Mouse (Mus musculus) cerebellum, postnatal 25 days (tissue): ENCODE results near the gene Eif2s1.
"Not testable (repeated sequence)": the region's sequence is repeated elsewhere in the genome, so short reads cannot be mapped to it uniquely, and the experiment has no call there.

ENCODE experiments used
- DNase-seq, 2 experiments: peaks; one replicate each; pipeline ENCODE4 v3.0.0; 2021; ENCODE audit warnings: mixed read lengths in 2 of 2

The Eif2s1 gene

DNA sequence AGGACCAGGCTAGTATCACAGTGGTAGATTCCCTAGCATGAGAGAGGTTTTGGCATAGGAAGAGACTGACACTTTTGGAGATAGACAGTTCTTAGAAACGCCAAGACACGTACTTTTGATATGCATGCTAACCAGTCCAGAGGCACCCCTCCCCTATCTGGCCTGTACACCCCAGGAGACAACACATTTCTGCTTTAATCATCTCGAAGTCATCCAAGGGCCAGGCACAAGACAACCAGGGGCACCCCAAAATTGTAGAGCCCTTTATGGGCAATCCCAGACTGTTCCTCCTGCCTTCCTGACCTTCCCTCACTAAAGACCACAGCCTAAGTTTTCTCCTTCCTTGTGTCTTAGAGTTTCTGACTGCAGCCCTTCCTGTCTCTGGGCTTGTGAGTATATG, 53.9 kb downstream of the Eif2s1 start:
- DNase-seq, result no peak

DNA sequence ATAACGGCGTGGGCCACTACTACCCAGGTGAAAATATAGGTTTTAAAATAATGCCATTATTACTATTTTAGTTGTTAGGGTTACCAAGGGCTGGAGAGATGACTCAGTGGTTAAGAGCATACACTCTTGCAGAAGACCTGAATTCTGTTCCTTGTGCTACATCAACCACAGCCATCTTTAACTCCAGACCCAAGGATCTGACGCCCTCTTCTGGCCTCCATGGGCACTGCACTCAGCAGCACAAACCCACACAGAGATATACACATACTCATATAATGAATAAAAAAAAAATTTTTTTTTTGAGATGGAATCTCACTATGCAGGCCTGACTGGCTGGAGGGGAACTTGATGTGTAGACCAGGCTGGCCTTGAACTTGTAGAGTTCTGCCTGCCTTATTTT, 54.7 kb downstream of the Eif2s1 start:
- no peak for DNase-seq

DNA sequence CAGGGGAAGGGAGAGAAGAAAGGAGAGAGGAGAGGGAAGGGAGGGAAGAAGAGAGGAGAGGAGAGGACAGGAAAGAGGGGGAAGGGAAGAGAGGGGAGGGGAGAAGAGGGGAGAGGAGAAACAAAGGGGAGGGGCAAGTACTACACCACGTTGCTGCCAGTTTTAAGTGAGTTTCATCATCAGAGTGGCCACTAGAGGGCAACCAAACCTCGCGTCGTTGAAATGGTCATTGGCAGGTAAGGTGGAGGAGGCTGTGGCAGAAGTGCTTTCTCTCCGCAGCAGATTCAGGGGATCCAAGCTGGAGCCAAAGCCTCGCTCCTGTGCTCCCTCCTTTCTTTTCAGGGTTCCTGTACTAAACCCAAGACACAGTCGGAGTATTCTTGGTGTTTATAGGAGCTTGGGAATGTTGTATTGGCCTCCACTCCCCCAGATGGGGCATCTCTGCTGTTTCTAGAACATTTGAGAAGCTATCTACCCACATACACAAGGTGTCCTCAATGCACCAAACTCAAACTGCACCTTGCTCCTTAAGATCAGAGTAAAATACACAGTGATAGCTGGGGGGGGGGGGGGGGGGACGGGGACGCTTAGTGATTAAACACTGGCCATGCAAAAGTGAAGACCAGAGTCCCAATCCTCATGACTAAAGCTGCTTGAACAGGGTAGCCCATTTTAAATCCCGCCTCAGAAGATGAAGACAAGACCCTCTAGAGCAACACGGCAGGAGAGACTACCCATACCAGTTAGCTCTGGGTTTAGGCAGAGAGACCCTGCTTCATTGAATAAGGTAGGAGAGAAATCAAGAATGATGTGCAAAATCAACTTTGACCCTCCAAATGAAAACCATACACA, 56.8 kb downstream of the Eif2s1 start:
- DNase-seq, result peak; percentile 90 to 92

DNA sequence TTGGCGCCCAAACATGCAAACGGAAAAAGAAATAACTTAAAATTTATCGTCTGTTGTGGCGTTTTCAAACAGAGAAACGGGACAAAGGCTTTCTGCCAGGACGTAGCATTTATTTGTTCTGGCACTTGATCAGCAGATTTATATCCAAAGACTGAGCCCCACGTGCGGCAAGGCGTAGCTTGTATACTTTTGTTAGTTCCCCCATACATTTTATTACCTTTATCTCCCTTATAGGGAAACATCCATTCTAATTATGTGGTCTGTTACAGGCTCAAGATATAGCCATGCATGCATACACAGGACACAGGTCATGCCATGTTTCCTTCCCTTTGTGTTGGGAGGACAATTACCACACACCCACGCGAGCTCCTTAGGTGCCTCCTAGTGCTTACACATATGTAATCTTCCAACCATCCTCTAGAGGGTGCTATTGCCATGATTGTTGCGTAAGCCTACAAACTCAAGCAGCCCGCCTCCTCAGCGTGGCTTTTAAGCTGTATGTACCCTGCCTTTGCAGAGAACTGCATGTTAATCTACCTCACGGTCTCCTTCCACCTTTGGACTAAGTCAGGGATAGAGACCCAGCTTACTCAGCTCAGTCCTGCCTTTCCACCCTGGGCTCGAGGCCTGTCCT, 57.6 kb downstream of the Eif2s1 start:
- DNase-seq, result peak; percentile 70 to 78

DNA sequence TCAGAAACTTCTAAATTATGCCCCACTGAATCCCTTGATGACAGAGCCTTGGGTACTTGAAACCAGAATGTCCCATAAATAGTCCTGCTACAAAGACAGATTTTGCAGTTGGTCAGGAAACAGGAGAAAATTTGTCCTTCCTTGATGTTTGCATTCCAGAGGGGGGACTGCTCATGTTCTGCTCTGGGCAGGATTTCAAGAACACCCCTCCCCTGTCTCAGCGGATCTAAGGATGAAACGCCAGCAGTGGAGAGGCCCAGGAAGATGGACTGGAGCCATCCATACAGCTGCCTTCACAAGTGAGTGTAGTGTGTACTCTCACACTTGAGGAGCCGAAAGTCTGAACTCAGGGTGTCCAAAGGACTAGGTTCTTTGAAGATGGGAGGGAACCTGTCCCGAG, 59.8 kb downstream of the Eif2s1 start:
- DNase-seq, result no peak

DNA sequence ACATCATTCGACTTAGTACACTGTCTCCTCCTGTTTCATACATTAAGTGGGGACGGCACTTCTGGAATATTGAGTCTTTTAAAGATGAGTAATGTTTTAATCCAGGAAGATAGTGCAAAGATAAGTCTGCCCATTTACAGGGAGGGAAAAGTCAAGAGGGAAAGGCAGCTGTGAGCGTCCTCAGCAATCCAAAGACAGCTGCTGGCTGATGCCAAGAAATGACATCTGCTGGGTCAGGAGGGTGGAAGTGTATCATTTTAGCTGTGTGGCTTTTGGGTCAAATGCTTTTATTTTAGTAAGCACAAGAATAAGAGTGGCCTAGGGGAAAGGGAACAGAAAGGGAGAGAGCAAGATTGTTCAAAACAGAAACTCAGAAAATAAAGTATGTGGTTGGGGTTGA, 60.4 kb downstream of the Eif2s1 start:
- DNase-seq, result no peak

DNA sequence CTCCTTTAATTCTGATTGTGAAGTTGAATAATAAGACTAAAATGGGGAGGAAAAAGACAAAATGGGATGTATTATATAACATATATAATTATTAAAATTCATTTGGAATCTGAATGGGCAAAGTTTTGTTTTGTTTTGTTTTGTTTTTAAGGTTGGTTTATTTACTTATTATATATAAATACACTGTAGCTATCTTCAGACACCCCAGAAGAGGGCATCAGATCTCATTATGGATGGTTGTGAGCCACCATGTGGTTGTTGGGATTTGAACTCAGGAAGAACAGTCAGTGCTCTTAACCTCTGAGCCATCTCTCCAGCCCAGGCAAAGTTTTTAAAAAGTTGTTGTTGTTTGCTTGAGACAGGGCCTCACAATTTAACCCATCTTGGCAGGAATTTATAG, 61.4 kb downstream of the Eif2s1 start:
- not testable (repeated sequence) for DNase-seq

DNA sequence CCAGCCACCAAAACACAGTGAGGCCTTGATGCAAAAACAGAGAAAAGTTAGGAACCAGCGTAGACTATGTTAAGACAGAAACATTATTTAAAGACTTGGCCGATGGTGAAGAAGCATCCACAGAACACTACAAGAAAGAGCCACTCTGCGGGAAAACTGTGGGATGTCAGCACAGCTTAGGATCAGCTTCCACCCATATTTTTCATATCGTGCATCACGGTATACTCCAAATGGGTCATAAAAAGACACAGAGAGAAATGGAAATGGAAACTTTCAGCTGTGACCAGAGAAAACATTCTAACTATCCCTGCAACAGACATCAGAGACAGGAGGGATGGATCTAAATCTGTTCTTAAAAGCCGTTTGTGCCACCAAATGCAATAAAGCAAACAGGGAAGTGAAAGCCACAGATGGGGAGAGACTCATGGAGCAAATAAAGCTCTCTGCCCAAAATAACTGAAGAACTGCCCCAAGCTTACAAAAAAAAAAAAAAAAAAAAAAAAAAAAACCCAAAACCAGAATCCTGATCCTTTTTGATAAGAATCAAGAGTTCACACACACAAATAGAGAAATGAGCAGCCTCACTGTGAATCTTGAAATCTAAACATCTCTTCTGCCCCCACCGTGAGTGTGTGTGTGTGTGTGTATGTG, 62.0 kb downstream of the Eif2s1 start:
- DNase-seq, result no peak

DNA sequence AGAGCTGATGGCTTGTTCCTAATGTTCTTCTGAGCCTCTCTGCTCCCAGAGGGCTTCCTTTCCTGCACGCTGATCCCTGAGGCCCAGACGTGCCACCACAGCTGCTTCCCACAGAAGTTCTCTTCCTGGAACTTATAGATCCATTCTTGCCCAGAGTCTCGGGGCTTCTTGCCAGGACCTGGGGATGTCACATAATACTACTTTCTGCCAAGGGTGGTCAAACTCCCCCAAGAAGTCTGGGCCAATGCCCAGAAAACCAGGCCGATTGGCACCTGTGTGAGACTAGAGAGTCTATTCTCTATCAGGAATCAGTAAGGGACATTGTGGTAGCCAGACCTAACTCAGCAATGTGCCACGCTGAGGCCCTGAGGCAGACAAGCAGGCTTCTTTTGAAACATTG, 65.7 kb downstream of the Eif2s1 start:
- no peak for DNase-seq

DNA sequence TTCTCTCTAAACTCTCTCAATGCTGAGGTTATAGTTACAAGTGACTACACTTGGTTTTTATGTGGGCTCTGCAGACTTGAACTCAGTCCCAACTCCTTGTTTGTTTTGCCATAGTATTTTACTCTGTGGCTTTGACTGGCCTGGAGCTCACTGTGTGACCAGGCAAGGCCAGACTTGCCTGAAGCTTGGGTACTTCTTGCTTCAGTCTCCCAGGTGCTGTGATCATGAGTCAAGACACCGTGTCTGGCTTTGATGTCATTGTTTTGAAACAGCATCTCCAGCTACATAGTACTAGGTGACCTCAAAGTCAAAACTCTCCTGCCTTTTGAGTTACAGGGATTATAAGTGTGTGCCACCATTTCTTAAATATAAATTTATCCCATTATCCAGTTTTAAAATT, 68.3 kb downstream of the Eif2s1 start:
- no peak for DNase-seq

DNA sequence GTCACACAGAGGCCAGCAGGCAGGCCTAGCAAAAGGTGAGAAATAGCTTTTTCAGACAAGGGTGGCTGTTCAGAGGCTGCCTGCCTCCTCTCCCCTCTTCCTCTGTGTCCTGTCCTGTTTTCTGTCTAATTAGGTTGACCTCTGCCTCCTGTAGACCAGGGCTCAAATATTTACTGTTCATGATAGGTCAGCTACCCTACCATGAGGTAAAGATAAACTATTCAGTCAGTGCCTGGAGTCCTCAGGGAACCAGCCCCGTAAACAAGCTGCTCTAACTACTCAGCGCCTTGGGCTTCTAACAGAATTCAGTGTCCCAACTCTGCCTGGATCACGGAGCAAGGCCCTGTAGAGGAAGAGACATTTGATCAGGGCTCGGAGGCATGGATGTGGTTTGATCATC, 74.9 kb downstream of the Eif2s1 start:
- DNase-seq, result no peak
